Mouse (Mus musculus) CH12.LX (cell line): ENCODE measurements around the gene Tmem108. TPM values are rescaled to one million over a fixed set of nuclear protein-coding genes. Genes with fewer than 3 reads are reported as not detected.

ENCODE experiments used
- DNase-seq: peaks from one replicate; pipeline ENCODE4 v3.0.0-alpha.2; 2013; ENCODE audit errors: extremely low read depth
- H3K27ac ChIP-seq: 2 replicates; pipeline ENCODE4 v1.5.1; 2012; ENCODE audit warnings: low read depth, mild to moderate bottlenecking, control low read depth, moderate library complexity; ENCODE audit not compliant: insufficient read depth
- H3K27me3 ChIP-seq: replicated peaks from 2 replicates; pipeline ENCODE3; 2012; ENCODE audit warnings: inconsistent platforms
- H3K36me3 ChIP-seq, 2 experiments: replicated peaks in 1 of 2; 2 replicates each; pipeline versions ENCODE3 to v1.6.1; 2012; ENCODE audit warnings: inconsistent platforms in 1 of 2, low read length in 1 of 2, mild to moderate bottlenecking in 1 of 2, mixed read lengths in 1 of 2, moderate library complexity in 1 of 2; ENCODE audit not compliant: control insufficient read depth in 1 of 2, insufficient read depth in 1 of 2
- H3K4me1 ChIP-seq, 2 experiments: 2 replicates each; pipeline ENCODE4 v1.6.1; 2012; ENCODE audit warnings: inconsistent platforms in 1 of 2, moderate library complexity in 1 of 2; ENCODE audit not compliant: insufficient read depth in 2 of 2, control insufficient read depth in 1 of 2
- H3K4me2 ChIP-seq: 2 replicates; pipeline ENCODE4 v1.6.1; 2012; ENCODE audit warnings: low read depth, mild to moderate bottlenecking, control low read depth; ENCODE audit not compliant: poor library complexity, insufficient read depth, severe bottlenecking
- H3K4me3 ChIP-seq, 3 experiments: fragments of 150-350 bp in 1 of 3; sonication (generic) in 1 of 3; replicated peaks in 1 of 3; 2 replicates each; pipeline versions ENCODE3 to v1.5.1; 2011 to 2012; ENCODE audit warnings: low read depth in 2 of 3, low read length in 2 of 3, mild to moderate bottlenecking in 2 of 3, moderate library complexity in 2 of 3, control low read depth in 1 of 3, improper control_type of control experiment in 1 of 3, inconsistent platforms in 1 of 3, mixed read lengths in 1 of 3; ENCODE audit not compliant: poor library complexity in 1 of 3
- H3K79me2 ChIP-seq: replicated peaks from 2 replicates; pipeline ENCODE4 v1.6.1; 2012; ENCODE audit warnings: mild to moderate bottlenecking, moderate library complexity; ENCODE audit not compliant: control insufficient read depth, poor library complexity, insufficient read depth, severe bottlenecking; ENCODE audit errors: extremely low read depth
- H3K9ac ChIP-seq: 2 replicates; pipeline ENCODE4 v1.6.1; 2012; ENCODE audit warnings: low read depth, mild to moderate bottlenecking, control low read depth, moderate library complexity; ENCODE audit not compliant: insufficient read depth
- H3K9me3 ChIP-seq: replicated peaks from 2 replicates; pipeline ENCODE3; 2012; ENCODE audit warnings: low read length, inconsistent platforms, mixed read lengths
- CTCF ChIP-seq, 2 experiments: IDR thresholded peaks in 1 of 2; conservative IDR thresholded peaks in 1 of 2; 2 replicates each; pipeline ENCODE4 v1.5.1; 2011 to 2012; ENCODE audit warnings: low read depth in 2 of 2, low read length in 2 of 2, improper control_type of control experiment in 1 of 2, inconsistent platforms in 1 of 2, mild to moderate bottlenecking in 1 of 2, moderate library complexity in 1 of 2
- ELF1 ChIP-seq: IDR thresholded peaks from 2 replicates; pipeline ENCODE4 v1.6.1; 2014; ENCODE audit warnings: low read depth, mild to moderate bottlenecking, inconsistent platforms, low read length, improper control_type of control experiment
- ETS1 ChIP-seq: conservative IDR thresholded peaks from 2 replicates; pipeline ENCODE4 v1.6.1; 2012; ENCODE audit warnings: low read depth, mild to moderate bottlenecking, inconsistent platforms, low read length, improper control_type of control experiment, moderate library complexity
- HCFC1 ChIP-seq: IDR thresholded peaks from 2 replicates; pipeline ENCODE4 v1.6.1; 2012; ENCODE audit warnings: low read depth, mild to moderate bottlenecking, inconsistent platforms, low read length, improper control_type of control experiment
- IRF4 ChIP-seq: IDR thresholded peaks from 2 replicates; pipeline ENCODE4 v1.6.1; 2014; ENCODE audit warnings: low read depth, mild to moderate bottlenecking, inconsistent platforms, low read length, improper control_type of control experiment
- JUN ChIP-seq: IDR thresholded peaks from 2 replicates; pipeline ENCODE4 v1.6.1; 2011; ENCODE audit warnings: low read depth, mild to moderate bottlenecking, low read length, improper control_type of control experiment, moderate library complexity; ENCODE audit not compliant: insufficient read depth
- MAFK ChIP-seq: IDR thresholded peaks from 2 replicates; pipeline ENCODE4 v1.6.1; 2011; ENCODE audit warnings: low read length, improper control_type of control experiment; ENCODE audit not compliant: insufficient replicate concordance
- MAX ChIP-seq: IDR thresholded peaks from 2 replicates; pipeline ENCODE4 v1.6.1; 2011; ENCODE audit warnings: low read length, improper control_type of control experiment
- MEF2A ChIP-seq: IDR thresholded peaks from 2 replicates; pipeline ENCODE4 v1.6.1; 2014; ENCODE audit warnings: low read depth, mild to moderate bottlenecking, inconsistent platforms, low read length, improper control_type of control experiment, borderline replicate concordance
- MXI1 ChIP-seq: IDR thresholded peaks from 2 replicates; pipeline ENCODE4 v1.6.1; 2011; ENCODE audit warnings: mild to moderate bottlenecking, low read depth, low read length, improper control_type of control experiment
- NELFE ChIP-seq: IDR thresholded peaks from 2 replicates; pipeline ENCODE4 v1.6.1; 2011; ENCODE audit warnings: low read depth, low read length, improper control_type of control experiment
- NRF1 ChIP-seq: IDR thresholded peaks from 2 replicates; pipeline ENCODE4 v1.6.1; 2014; ENCODE audit warnings: low read depth, mild to moderate bottlenecking, inconsistent platforms, low read length, improper control_type of control experiment, moderate library complexity
- PAX5 ChIP-seq: IDR thresholded peaks from 2 replicates; pipeline ENCODE4 v1.6.1; 2012; ENCODE audit warnings: low read length, inconsistent platforms, mixed read lengths
- POLR2A ChIP-seq: IDR thresholded peaks from 2 replicates; pipeline ENCODE4 v1.6.1; 2011; ENCODE audit warnings: low read depth, mild to moderate bottlenecking, improper control_type of control experiment, low read length
- RAD21 ChIP-seq: IDR thresholded peaks from 2 replicates; pipeline ENCODE4 v1.6.1; 2011; ENCODE audit warnings: low read depth, mild to moderate bottlenecking, low read length, improper control_type of control experiment, moderate library complexity
- RCOR1 ChIP-seq: conservative IDR thresholded peaks from 2 replicates; pipeline ENCODE4 v1.6.1; 2012; ENCODE audit warnings: low read depth, mild to moderate bottlenecking, inconsistent platforms, low read length, improper control_type of control experiment
- TBP ChIP-seq: conservative IDR thresholded peaks from 2 replicates; pipeline ENCODE4 v1.6.1; 2011; ENCODE audit warnings: low read depth, low read length, improper control_type of control experiment
- UBTF ChIP-seq: IDR thresholded peaks from 2 replicates; pipeline ENCODE4 v1.6.1; 2012; ENCODE audit warnings: low read depth, mild to moderate bottlenecking, inconsistent platforms, low read length, improper control_type of control experiment, moderate library complexity
- USF1 ChIP-seq: IDR thresholded peaks from 2 replicates; pipeline ENCODE4 v1.6.1; 2014; ENCODE audit warnings: low read depth, mild to moderate bottlenecking, inconsistent platforms, low read length, improper control_type of control experiment
- ZC3H11A ChIP-seq: IDR thresholded peaks from 2 replicates; pipeline ENCODE4 v1.6.1; 2012; ENCODE audit warnings: low read depth, mild to moderate bottlenecking, inconsistent platforms, low read length, improper control_type of control experiment
- ZKSCAN1 ChIP-seq: IDR thresholded peaks from 2 replicates; pipeline ENCODE4 v1.6.1; 2012; ENCODE audit warnings: low read depth, inconsistent platforms, low read length, improper control_type of control experiment, borderline replicate concordance
- dilution Hi-C: fragments of 300-500 bp; cut with MboI; formaldehyde crosslinking; loops from 2 replicates; pipeline ENCODE4 v1.14.3; 2020; ENCODE audit warnings: low sequenced_read_pairs; ENCODE audit not compliant: extremely low pct_unique_long_range_greater_than_20kb, extremely low pct_ligation_motif_present
- in situ Hi-C: fragments of 300-500 bp; cut with MboI; formaldehyde crosslinking; loops from 3 replicates; pipeline ENCODE4 v1.14.3; 2019; ENCODE audit warnings: low sequenced_read_pairs, low pct_ligation_motif_present, low pct_unique_long_range_greater_than_20kb, mixed read lengths
- polyA plus RNA-seq: library from polyadenylated mRNA; unstranded; fragments of >175 nt; gene quantifications from 2 replicates; pipeline ENCODE4 v1.2.1, GENCODE M21; 2012; ENCODE audit warnings: low read depth; ENCODE audit not compliant: insufficient read length
- total RNA-seq, 2 experiments: library from RNA; depleted of rRNA; stranded (reverse); fragments of 300-350 nt in 1 of 2; fragments of >200 nt in 1 of 2; gene quantifications; 2 replicates each; pipeline ENCODE4 v1.2.3; 2012 to 2014

The Tmem108 gene
- total and polyA plus RNA-seq, 3 experiments = 0.04 to 0.13 (median 0.07) TPM

- in situ Hi-C loops = no loop called here
- TF ChIP-seq NELFE = no peak
- TF ChIP-seq JUN = no peak
- no peak for TF ChIP-seq MXI1
- no peak for TF ChIP-seq MAFK
- no peak for TF ChIP-seq MAX
- TF ChIP-seq USF1 = no peak
- TF ChIP-seq ZKSCAN1 = no peak
- Histone ChIP-seq H3K9ac (no peak overlapping the region), H3K9me3 (no peaks in the 10 kb centered on the region), H3K4me2 (no peak overlapping the region), H3K4me1 (no peaks in the 10 kb centered on the region), H3K36me3 (no peaks in the 10 kb centered on the region), H3K27me3 (peaks cover 24% of the 10 kb centered on the region), H3K27ac (no peak overlapping the region), H3K79me2 (no peaks in the 10 kb centered on the region), H3K4me3 (no peak overlapping the region)
- dilution Hi-C loops = no loop called here
- no peak for DNase-seq
These were observed 19.8 kb upstream of the Tmem108 start for GRCm38 (mm10) chr9:103781407-103781806.

- Histone ChIP-seq H3K36me3 (no peaks in the 10 kb centered on the region), H3K9ac (no peak overlapping the region)
- dilution Hi-C loops = no loop called here
- no peak for TF ChIP-seq ETS1
- no peak for TF ChIP-seq POLR2A
- TF ChIP-seq CTCF (conservative IDR thresholded peaks at IDR 0.05 in 1 of 2, IDR thresholded peaks at IDR 0.05 in 1 of 2; ENCODE audit: low read depth in 2 of 2, low read length in 2 of 2) = no peak
- TF ChIP-seq TBP = no peak
- no peak for TF ChIP-seq PAX5
- no peak for TF ChIP-seq USF1
- no peak for TF ChIP-seq HCFC1
- no peak for TF ChIP-seq NRF1
- no peak for TF ChIP-seq MXI1
- TF ChIP-seq RCOR1 = no peak
- TF ChIP-seq MEF2A = no peak
- no peak for TF ChIP-seq IRF4
- TF ChIP-seq RAD21 = no peak
- TF ChIP-seq ELF1 = no peak
- no peak for TF ChIP-seq ZC3H11A
- TF ChIP-seq UBTF = no peak
- no peak for TF ChIP-seq JUN
- no peak for TF ChIP-seq ZKSCAN1
- no peak for TF ChIP-seq MAFK
- TF ChIP-seq, all 38 proteins: peak for 0
- no peaks in the 10 kb centered on the region for H3K9me3 ChIP-seq
- H3K4me1 ChIP-seq = no peaks in the 10 kb centered on the region
- peaks cover 28% of the 10 kb centered on the region for H3K27me3 ChIP-seq
- H3K4me3 ChIP-seq = no peak overlapping the region
- H3K79me2 ChIP-seq = no peaks in the 10 kb centered on the region
- in situ Hi-C loops = no loop called here
- no peak for DNase-seq
- H3K4me2 ChIP-seq = no peak overlapping the region
- no peak overlapping the region for H3K27ac ChIP-seq
These were observed 19.0 kb upstream of the Tmem108 start for GRCm38 (mm10) chr9:103780598-103780997.
